In the genomic region with DNA sequence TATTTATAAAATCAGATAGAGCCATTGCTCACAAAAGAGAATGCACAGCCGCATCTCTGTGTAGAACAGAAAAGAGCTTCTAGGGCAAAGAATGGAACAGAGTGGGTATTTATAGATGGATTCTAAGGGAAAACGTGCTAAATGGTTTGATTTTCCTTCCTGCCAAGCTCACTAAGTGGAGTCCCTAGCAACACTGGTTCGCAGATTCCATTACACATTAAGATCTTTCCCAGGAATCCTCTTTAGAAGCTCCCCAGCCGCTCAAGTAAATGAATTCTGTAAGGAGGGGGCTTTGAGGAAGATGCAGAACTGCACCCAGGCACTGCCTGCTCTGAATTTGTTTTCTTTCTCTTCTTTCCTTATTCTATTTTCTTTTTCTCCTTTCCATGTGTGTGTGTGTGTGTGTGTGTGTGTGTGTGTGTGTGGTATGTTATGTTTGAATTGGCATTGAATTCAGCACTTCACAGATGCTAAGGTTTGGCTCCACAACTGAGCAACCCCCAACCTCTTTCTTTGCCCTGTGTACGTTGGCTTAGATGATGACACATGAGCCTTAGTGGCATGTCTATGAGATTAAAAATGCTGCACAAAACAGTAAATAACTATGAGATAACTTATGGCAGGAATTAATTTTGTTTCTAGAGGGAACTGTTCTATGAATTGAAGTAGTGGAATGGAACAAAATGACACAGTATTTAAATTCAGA, we compare ENCODE assay signal across 24 mouse cellular contexts.
A peak's percentile ranks its signal among the peaks of the same experiment; 100 is the strongest.
DNase-seq lines count a peak whose midpoint lies in the region; ATAC-seq lines count a peak whose summit lies in the region.
"Had no signal": no experiment of that assay in that cellular context is flagged by ENCODE, and none has a peak within 500 bp of the region (broad histone marks: within the 10 kb centered on the region; RNA-seq: fewer than 3 reads in every experiment).

No protein-coding gene starts in this region.

- no peak for ATAC-seq in embryonic facial prominence, embryonic 14.5 days (ENCODE audit: low read depth)
- ATAC-seq in hindbrain, embryonic 14.5 days (ENCODE audit: low FRiP score), result peak; percentile 48; the same call in 1 of the 2 replicates
- ATAC-seq: CD4-positive, CD25-positive, alpha-beta regulatory T cell, adult 4 months; intestine, embryonic 16.5 days; Patski had no signal

- H3K36me3 ChIP-seq in embryonic facial prominence, embryonic 14.5 days (ENCODE audit: control insufficient read depth, insufficient read depth, low read length), result no peaks in the 10 kb centered on the region
- no peaks in the 10 kb centered on the region for H3K36me3 ChIP-seq in embryonic facial prominence, embryonic 10.5 days (replicated peaks)
- no peaks in the 10 kb centered on the region for H3K36me3 ChIP-seq in hindbrain, embryonic 14.5 days (replicated peaks; ENCODE audit: control insufficient read depth, insufficient read depth)
- no peaks in the 10 kb centered on the region for H3K36me3 ChIP-seq in hindbrain, embryonic 10.5 days
- H3K36me3 ChIP-seq: heart, embryonic 15.5 days; limb, embryonic 10.5 days; neural tube, embryonic 12.5 days had no signal

- H3K27ac ChIP-seq in embryonic facial prominence, embryonic 14.5 days (replicated peaks; ENCODE audit: low read depth, low read length), result no peak overlapping the region
- no peak overlapping the region for H3K27ac ChIP-seq in embryonic facial prominence, embryonic 10.5 days (replicated peaks)
- no peak overlapping the region; the same call in 1 of the 2 replicates for H3K27ac ChIP-seq in hindbrain, embryonic 14.5 days
- no peak overlapping the region for H3K27ac ChIP-seq in hindbrain, embryonic 10.5 days
- H3K27ac ChIP-seq: heart, embryonic 15.5 days; limb, embryonic 10.5 days; neural tube, embryonic 12.5 days; stomach, postnatal 0 days had no signal

- H3K9ac ChIP-seq in embryonic facial prominence, embryonic 14.5 days (ENCODE audit: low read depth, low read length), result no peak overlapping the region
- no peak overlapping the region for H3K9ac ChIP-seq in hindbrain, embryonic 14.5 days
- H3K9ac ChIP-seq: heart, embryonic 15.5 days; neural tube, embryonic 12.5 days had no signal

- H3K4me2 ChIP-seq in embryonic facial prominence, embryonic 14.5 days (ENCODE audit: low read depth, low read length), result no peak overlapping the region
- no peak overlapping the region for H3K4me2 ChIP-seq in hindbrain, embryonic 14.5 days (replicated peaks)
- H3K4me2 ChIP-seq: heart, embryonic 15.5 days; neural tube, embryonic 12.5 days had no signal

- 47% methylated on average over 5 of the region's 5 CpGs for WGBS in embryonic facial prominence, embryonic 14.5 days
- WGBS in embryonic facial prominence, embryonic 10.5 days, result 68% methylated on average over 5 of the region's 5 CpGs
- 44% methylated on average over 5 of the region's 5 CpGs for WGBS in hindbrain, embryonic 14.5 days
- WGBS in hindbrain, embryonic 10.5 days, result 71% methylated on average over 5 of the region's 5 CpGs

- H3K27me3 ChIP-seq in embryonic facial prominence, embryonic 14.5 days (replicated peaks; ENCODE audit: control insufficient read depth, insufficient read depth, low read length), result no peaks in the 10 kb centered on the region
- no peaks in the 10 kb centered on the region for H3K27me3 ChIP-seq in embryonic facial prominence, embryonic 10.5 days (replicated peaks; ENCODE audit: low read depth, poor library complexity, severe bottlenecking)
- no peaks in the 10 kb centered on the region for H3K27me3 ChIP-seq in hindbrain, embryonic 14.5 days (ENCODE audit: control insufficient read depth, insufficient read depth, low read length)
- no peaks in the 10 kb centered on the region for H3K27me3 ChIP-seq in hindbrain, embryonic 10.5 days (ENCODE audit: insufficient read depth, poor library complexity, severe bottlenecking)
- H3K27me3 ChIP-seq: heart, embryonic 15.5 days; neural tube, embryonic 12.5 days had no signal

- H3K4me3 ChIP-seq in embryonic facial prominence, embryonic 14.5 days (ENCODE audit: low read depth, low read length), result no peak overlapping the region
- no peak overlapping the region for H3K4me3 ChIP-seq in embryonic facial prominence, embryonic 10.5 days
- H3K4me3 ChIP-seq in hindbrain, embryonic 14.5 days (replicated peaks; ENCODE audit: low read length), result no peak overlapping the region
- H3K4me3 ChIP-seq in hindbrain, embryonic 10.5 days, result no peak overlapping the region
- H3K4me3 ChIP-seq: heart, embryonic 15.5 days; limb, embryonic 10.5 days; neural tube, embryonic 12.5 days had no signal

- peak; percentile 11 for DNase-seq in embryonic facial prominence, embryonic 14.5 days (ENCODE audit: low spot score)
- DNase-seq in embryonic facial prominence, embryonic 10.5 days (ENCODE audit: low spot score), result no peak
- DNase-seq in hindbrain, embryonic 14.5 days (ENCODE audit: low spot score), result no peak
- DNase-seq in hindbrain, embryonic 10.5 days (ENCODE audit: low spot score), result no peak
- peak; percentile 46 to 63 for DNase-seq in right cerebral cortex, postnatal 10 days (ENCODE audit: low spot score in 2 of 2)
- no peak for DNase-seq in right cerebral cortex, postnatal 14 days
- no peak for DNase-seq in urinary bladder, postnatal 25 days (ENCODE audit: low spot score)
- DNase-seq in thymus, postnatal 0 days (ENCODE audit: low spot score), result no peak
- DNase-seq: adrenal gland, postnatal 10 days; cerebellum, adult 11-12 months; cerebellum, postnatal 25 days; embryo, embryonic 11 days; gastrocnemius, postnatal 25 days; heart, postnatal 4 days; kidney, postnatal 36 days; lung, adult 18-20 months; lung, postnatal 14 days had no signal

- H3K9me3 ChIP-seq in embryonic facial prominence, embryonic 14.5 days (ENCODE audit: control insufficient read depth, low read length), result no peaks in the 10 kb centered on the region
- H3K9me3 ChIP-seq in embryonic facial prominence, embryonic 10.5 days, result no peaks in the 10 kb centered on the region
- H3K9me3 ChIP-seq in hindbrain, embryonic 14.5 days (ENCODE audit: control insufficient read depth, low read length), result no peaks in the 10 kb centered on the region
- H3K9me3 ChIP-seq in hindbrain, embryonic 10.5 days, result no peaks in the 10 kb centered on the region
- H3K9me3 ChIP-seq: heart, embryonic 15.5 days; limb, embryonic 10.5 days; neural tube, embryonic 12.5 days had no signal

- H3K4me1 ChIP-seq in embryonic facial prominence, embryonic 14.5 days (ENCODE audit: control insufficient read depth, insufficient read depth, low read length), result no peaks in the 10 kb centered on the region
- H3K4me1 ChIP-seq in embryonic facial prominence, embryonic 10.5 days, result no peaks in the 10 kb centered on the region
- H3K4me1 ChIP-seq in hindbrain, embryonic 14.5 days (replicated peaks; ENCODE audit: control insufficient read depth, insufficient read depth, low read length), result no peaks in the 10 kb centered on the region
- H3K4me1 ChIP-seq in hindbrain, embryonic 10.5 days (replicated peaks), result no peaks in the 10 kb centered on the region
- H3K4me1 ChIP-seq: heart, embryonic 15.5 days; limb, embryonic 10.5 days; neural tube, embryonic 12.5 days had no signal

Comparison
In these comparisons a context has a peak if more than half of its experiments do, and no peak if none do; other contexts are left out.
1. DNase-seq: peak in embryonic facial prominence, embryonic 14.5 days (single experiment) and right cerebral cortex, postnatal 10 days (2 of 2); none in embryonic facial prominence, embryonic 10.5 days (single experiment), hindbrain, embryonic 14.5 days (single experiment), hindbrain, embryonic 10.5 days (single experiment), right cerebral cortex, postnatal 14 days (single experiment), urinary bladder, postnatal 25 days (single experiment) and thymus, postnatal 0 days (single experiment).